Mouse (Mus musculus) liver, embryonic 16.5 days (tissue): ENCODE measurements around the gene Pemt. TPM values are rescaled to one million over a fixed set of nuclear protein-coding genes. Genes with fewer than 3 reads are reported as not detected.

ENCODE experiments used
- ATAC-seq: fragments of 200-750 bp; cut with Nextera tagmentation; 2 replicates; pipeline ENCODE4 v1.8.0; 2017; ENCODE audit warnings: low read depth, mild to moderate bottlenecking, moderate number of reproducible peaks, moderate library complexity
- H3K27ac ChIP-seq: fragments of 300-500 bp; sonication (generic); 2 replicates; pipeline ENCODE4 v1.5.1; 2014; ENCODE audit warnings: mild to moderate bottlenecking, low read length
- H3K27me3 ChIP-seq: fragments of 300-500 bp; sonication (generic); 2 replicates; pipeline ENCODE4 v1.6.1; 2014; ENCODE audit warnings: low read depth, low read length, mixed read lengths; ENCODE audit not compliant: control insufficient read depth, insufficient read depth
- H3K36me3 ChIP-seq: fragments of 300-500 bp; sonication (generic); 2 replicates; pipeline ENCODE4 v1.6.1; 2014; ENCODE audit warnings: mild to moderate bottlenecking; ENCODE audit not compliant: control insufficient read depth, insufficient read depth
- H3K4me1 ChIP-seq: fragments of 300-500 bp; sonication (generic); 2 replicates; pipeline ENCODE4 v1.6.1; 2014; ENCODE audit warnings: low read depth, low read length, mixed read lengths; ENCODE audit not compliant: control insufficient read depth
- H3K4me2 ChIP-seq: fragments of 300-500 bp; sonication (generic); 2 replicates; pipeline ENCODE4 v1.6.1; 2014; ENCODE audit warnings: low read depth, low read length, mixed read lengths
- H3K4me3 ChIP-seq: fragments of 300-500 bp; sonication (generic); 2 replicates; pipeline ENCODE4 v1.5.1; 2014; ENCODE audit warnings: low read depth, mild to moderate bottlenecking, low read length
- H3K9ac ChIP-seq: fragments of 300-500 bp; sonication (generic); 2 replicates; pipeline ENCODE4 v1.6.1; 2014; ENCODE audit warnings: low read depth, low read length
- H3K9me3 ChIP-seq: fragments of 300-500 bp; sonication (generic); replicated peaks from 2 replicates; pipeline ENCODE4 v1.6.1; 2016; ENCODE audit warnings: low read length; ENCODE audit not compliant: control insufficient read depth
- WGBS: fragments of 180-500 bp; shearing (Covaris S2); extraction: QIAGEN DNeasy Blood & Tissue Kit; methylation state at CpG from one replicate; pipeline ENCODE4 v1.1.7; 2014; ENCODE audit not compliant: insufficient replicate concordance; 5-methylcytosine and 5-hydroxymethylcytosine counted together
- polyA plus RNA-seq: library from polyadenylated mRNA; unstranded; fragments of >200 nt; fragmentation: Nextera tagmentation; extraction: Ambion mirVana; gene quantifications from 2 replicates; pipeline ENCODE4 v1.2.1, GENCODE M21; 2015

The Pemt gene
- polyA plus RNA-seq, 1 experiment from 2014 or later: 63.2 TPM

DNA sequence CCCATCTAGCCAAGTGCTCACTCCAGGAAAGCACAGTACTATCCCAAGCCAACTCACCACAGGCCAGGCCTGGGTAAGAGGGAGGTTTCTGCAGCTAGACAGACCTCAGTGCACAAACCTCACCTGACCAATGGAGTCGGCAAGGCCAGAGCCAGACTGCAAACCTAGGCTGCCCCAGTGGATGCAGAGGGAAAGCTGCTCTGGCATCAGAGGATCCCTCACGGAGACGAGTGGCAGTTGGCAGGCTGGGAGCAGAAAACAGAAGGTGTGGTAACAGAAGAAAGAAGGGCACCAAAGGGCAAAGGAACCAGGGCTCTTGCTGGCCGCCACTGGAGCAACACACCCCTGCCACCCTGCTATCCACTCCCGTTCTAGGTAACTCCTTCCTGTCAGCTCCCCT, 20.1 kb downstream of the Pemt start:
- Histone ChIP-seq H3K4me1 (no peaks in the 10 kb centered on the region), H3K36me3 (no peaks in the 10 kb centered on the region), H3K4me3 (no peak overlapping the region), H3K9ac (no peak overlapping the region), H3K27me3 (no peaks in the 10 kb centered on the region), H3K9me3 (no peaks in the 10 kb centered on the region), H3K4me2 (no peak overlapping the region), H3K27ac (no peak overlapping the region)
- ATAC-seq: no peak
- 56% methylated on average over 5 of the region's 5 CpGs for WGBS

DNA sequence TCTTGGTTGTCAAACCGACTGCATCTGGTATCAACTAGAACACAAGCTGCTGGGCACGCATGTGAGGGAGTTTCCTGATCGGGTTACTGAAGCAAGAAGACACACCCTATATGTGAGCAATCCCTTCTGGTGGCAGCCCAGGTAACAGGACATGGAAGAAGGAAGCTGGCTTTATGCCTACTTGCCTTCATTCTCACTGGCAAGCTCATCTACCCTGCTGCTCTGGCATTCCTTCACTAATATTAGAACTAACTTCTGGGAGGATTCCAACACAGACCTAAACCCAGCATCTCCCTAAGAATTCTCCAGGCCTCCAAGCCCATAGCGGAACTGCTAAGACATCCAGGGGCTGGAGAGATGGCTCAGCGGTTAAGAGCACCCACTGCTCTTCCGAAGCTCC, 25.1 kb downstream of the Pemt start:
- Histone ChIP-seq H3K9ac (no peak overlapping the region), H3K27ac (no peak overlapping the region), H3K36me3 (no peaks in the 10 kb centered on the region), H3K4me1 (no peaks in the 10 kb centered on the region), H3K27me3 (no peaks in the 10 kb centered on the region), H3K9me3 (no peaks in the 10 kb centered on the region), H3K4me2 (no peak overlapping the region), H3K4me3 (no peak overlapping the region)
- WGBS: 71% methylated on average over 6 of the region's 6 CpGs
- no peak for ATAC-seq

DNA sequence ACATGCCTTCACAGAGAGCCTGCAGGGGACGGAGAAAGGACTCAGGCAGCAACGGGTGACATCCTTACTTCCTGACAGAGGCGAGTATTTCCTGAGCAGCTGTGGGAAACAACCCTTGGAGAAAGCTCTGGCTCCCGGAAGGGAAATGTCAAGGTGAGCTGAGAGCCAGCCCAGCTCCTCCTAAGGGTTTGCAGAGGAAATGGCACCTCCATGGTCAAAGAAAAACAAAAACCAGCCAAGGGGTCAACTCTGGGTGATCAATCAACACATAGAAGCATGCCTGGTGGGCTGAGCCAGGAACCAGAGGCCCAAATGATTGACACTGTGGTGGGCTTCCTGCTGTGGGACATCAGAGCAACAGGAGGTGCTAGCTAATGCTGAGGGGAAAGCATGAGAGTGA, 29.6 kb downstream of the Pemt start:
- H3K27me3 ChIP-seq: no peaks in the 10 kb centered on the region
- WGBS: 42% methylated on average over 4 of the region's 4 CpGs
- H3K9ac ChIP-seq: no peak overlapping the region
- no peak overlapping the region for H3K4me3 ChIP-seq
- H3K27ac ChIP-seq: no peak overlapping the region
- no peaks in the 10 kb centered on the region for H3K36me3 ChIP-seq
- no peaks in the 10 kb centered on the region for H3K4me1 ChIP-seq
- H3K4me2 ChIP-seq: no peak overlapping the region
- ATAC-seq: no peak
- no peaks in the 10 kb centered on the region for H3K9me3 ChIP-seq

DNA sequence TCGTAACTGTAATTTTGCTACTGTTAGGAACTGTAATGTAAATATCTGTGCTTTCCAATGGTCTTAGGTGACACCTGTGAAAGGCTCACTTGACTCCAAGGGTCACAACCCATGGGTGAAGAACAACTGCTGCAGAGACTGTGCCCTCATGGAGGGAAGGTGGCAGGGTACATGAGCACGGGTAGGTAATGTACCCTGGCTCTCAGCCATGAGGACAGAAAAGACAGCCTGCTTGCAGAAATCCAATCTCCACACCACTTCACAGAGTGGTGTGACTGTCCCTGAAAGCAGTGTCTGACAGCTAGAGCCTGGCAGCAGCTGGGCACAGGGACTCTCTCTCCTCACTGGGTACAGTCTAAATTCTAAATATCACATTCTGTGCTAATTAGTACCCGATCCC, 34.8 kb downstream of the Pemt start:
- no peak overlapping the region for H3K27ac ChIP-seq
- H3K4me1 ChIP-seq: no peaks in the 10 kb centered on the region
- H3K4me2 ChIP-seq: no peak overlapping the region
- no peak overlapping the region for H3K4me3 ChIP-seq
- 55% methylated on average over 3 of the region's 3 CpGs for WGBS
- no peaks in the 10 kb centered on the region for H3K9me3 ChIP-seq
- no peak for ATAC-seq
- no peaks in the 10 kb centered on the region for H3K36me3 ChIP-seq
- H3K27me3 ChIP-seq: no peaks in the 10 kb centered on the region
- no peak overlapping the region for H3K9ac ChIP-seq

DNA sequence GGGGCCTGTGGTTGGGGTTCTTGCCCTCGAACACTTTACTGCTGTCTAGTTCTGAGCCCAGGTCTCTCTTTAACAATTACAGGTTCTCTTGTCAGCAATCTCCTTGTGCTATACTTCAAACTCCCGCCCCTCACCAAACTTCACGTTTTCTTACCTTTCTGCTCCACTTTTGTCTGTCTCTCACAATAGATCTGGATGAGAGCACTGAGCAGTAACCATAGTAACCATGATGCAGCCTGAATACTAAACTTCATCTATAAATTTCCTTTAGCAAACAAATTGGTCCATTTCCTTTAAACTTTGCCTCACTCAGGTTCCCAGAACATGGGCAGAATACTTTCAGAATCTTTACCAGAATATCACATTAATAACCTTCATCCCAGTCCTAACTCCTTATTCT, 36.8 kb downstream of the Pemt start:
- H3K36me3 ChIP-seq: no peaks in the 10 kb centered on the region
- no peak for ATAC-seq
- H3K9ac ChIP-seq: no peak overlapping the region
- H3K4me3 ChIP-seq: no peak overlapping the region
- no peaks in the 10 kb centered on the region for H3K4me1 ChIP-seq
- no peaks in the 10 kb centered on the region for H3K9me3 ChIP-seq
- H3K27ac ChIP-seq: no peak overlapping the region
- H3K27me3 ChIP-seq: no peaks in the 10 kb centered on the region
- H3K4me2 ChIP-seq: no peak overlapping the region
- 53% methylated on average over 3 of the region's 3 CpGs for WGBS

DNA sequence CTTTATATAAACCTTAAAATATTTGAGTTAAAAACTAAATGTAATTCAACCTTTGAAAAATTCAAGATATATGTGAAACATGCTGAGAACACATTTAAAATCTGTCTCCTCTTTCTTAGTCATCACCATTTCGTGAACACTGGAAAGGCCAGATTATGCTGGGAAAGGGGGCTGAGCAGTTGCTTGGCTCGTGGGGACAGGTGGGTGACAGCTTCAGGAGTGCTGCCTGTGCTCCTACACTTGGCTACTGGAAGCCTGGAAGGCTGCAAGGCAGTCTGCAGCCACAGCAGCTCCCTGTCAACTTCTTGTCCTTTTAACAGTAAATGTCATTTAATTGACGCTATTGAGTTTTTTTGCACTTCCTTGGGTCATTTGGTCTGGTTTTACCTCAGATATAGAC, 40.4 kb downstream of the Pemt start:
- WGBS: 57% methylated on average over 3 of the region's 3 CpGs
- H3K36me3 ChIP-seq: no peaks in the 10 kb centered on the region

DNA sequence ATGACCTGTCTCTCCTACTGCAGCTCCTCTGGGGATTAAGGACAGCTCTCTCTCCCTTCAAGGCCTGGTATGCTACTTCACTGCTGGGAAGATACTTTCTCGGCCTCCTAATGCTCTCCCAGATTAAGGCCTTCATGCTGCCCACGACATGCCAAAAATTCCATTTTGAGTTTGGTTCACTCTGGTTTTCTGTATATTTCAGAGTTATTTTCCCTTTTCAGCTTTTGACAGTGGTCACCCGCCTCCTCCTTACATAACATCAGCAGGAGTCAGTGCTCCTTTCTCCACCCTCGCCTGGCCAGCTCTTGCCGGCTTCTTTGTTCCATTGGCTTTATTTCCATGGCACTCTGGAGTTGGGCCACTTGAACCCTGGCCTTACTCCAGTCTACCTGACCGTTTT, 41.6 kb downstream of the Pemt start:
- Histone ChIP-seq H3K27me3 (no peaks in the 10 kb centered on the region), H3K9ac (no peak overlapping the region), H3K27ac (no peak overlapping the region), H3K36me3 (no peaks in the 10 kb centered on the region), H3K4me2 (no peak overlapping the region), H3K4me1 (no peaks in the 10 kb centered on the region), H3K4me3 (no peak overlapping the region), H3K9me3 (no peaks in the 10 kb centered on the region)
- WGBS: 67% methylated on average over 6 of the region's 6 CpGs
- no peak for ATAC-seq

More for the DNA sequence above, 40.4 kb downstream of the Pemt start:
- no peaks in the 10 kb centered on the region for H3K27me3 ChIP-seq
- no peak overlapping the region for H3K4me2 ChIP-seq
- no peak overlapping the region for H3K4me3 ChIP-seq
- H3K9ac ChIP-seq: no peak overlapping the region
- H3K27ac ChIP-seq: no peak overlapping the region
- no peaks in the 10 kb centered on the region for H3K9me3 ChIP-seq
- no peaks in the 10 kb centered on the region for H3K4me1 ChIP-seq
- ATAC-seq: no peak

DNA sequence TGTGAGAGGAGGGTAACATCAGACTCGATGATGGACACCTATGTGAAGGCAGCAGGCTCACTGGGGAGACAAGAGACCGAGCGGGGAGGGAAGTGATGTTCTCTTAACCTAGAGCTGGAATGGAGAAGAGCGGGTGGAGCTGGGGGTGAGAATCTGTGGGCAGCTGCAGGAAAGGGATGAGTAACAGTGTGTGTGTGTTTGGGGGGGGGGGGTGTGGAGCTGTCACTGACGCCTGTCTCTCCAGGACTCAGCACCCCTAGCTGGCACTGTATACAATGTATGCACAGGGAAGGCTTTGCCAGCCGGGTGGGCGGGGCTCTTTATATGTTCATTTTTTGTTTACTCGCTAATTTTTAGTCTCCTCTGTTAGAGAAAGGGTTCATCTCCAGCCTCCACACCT, 42.5 kb downstream of the Pemt start:
- no peak overlapping the region for H3K4me3 ChIP-seq
- H3K36me3 ChIP-seq: no peaks in the 10 kb centered on the region
- no peak overlapping the region for H3K4me2 ChIP-seq
- H3K27ac ChIP-seq: no peak overlapping the region
- no peaks in the 10 kb centered on the region for H3K4me1 ChIP-seq
- no peaks in the 10 kb centered on the region for H3K9me3 ChIP-seq
- 69% methylated on average over 7 of the region's 8 CpGs for WGBS
- no peaks in the 10 kb centered on the region for H3K27me3 ChIP-seq
- no peak overlapping the region for H3K9ac ChIP-seq
- no peak for ATAC-seq

DNA sequence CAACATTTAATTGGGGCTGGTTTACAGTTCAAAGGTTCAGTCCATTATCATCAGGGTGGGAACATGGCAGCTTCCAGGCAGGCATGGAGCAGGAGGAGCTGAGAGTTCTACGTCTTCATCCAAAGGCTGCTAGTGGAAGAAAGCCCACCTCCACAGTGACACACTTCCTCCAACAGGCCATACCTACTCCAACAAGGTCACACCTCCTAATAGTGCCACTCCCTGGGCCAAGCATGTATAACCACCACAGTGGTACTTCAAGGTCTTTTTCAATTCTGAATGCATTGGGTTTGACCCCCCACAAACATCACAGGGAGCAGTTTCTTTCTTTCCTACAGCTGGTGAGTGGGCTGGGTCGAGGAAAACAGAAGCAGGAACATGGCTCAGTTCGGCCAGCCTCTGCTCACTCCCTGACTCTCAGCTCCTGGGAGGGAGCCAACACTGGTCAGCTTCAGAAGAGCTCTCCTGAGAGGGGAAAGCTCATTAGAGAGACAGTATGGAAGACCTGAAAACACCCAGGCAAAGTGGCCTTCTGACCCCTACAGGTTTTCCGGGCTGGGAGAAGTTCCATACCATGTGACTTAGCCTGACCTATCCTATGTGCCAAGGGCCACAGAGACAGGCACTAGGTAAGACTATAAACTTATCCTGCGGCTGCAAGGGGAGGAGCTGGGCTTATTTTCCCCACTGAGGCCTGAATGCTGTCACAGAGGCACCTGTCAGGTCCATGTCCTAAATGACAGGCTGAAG, 44.9 kb downstream of the Pemt start:
- Histone ChIP-seq H3K4me2 (no peak overlapping the region), H3K27me3 (no peaks in the 10 kb centered on the region), H3K4me1 (no peaks in the 10 kb centered on the region), H3K4me3 (no peak overlapping the region), H3K36me3 (no peaks in the 10 kb centered on the region), H3K9me3 (no peaks in the 10 kb centered on the region), H3K9ac (no peak overlapping the region), H3K27ac (no peak overlapping the region)
- 63% methylated on average over 5 of the region's 5 CpGs for WGBS
- ATAC-seq: no peak
